Comparison of ENCODE assay signal across 24 mouse cellular contexts in genomic region chr9:108107867-108108266, GRCm38 (mm10). TPM values are rescaled to one million over a fixed set of nuclear protein-coding genes. Genes with fewer than 3 reads are reported as not detected.
DNase-seq lines count a peak whose midpoint lies in the region; ATAC-seq and TF ChIP-seq lines count a peak whose summit lies in the region.
"Had no signal": no experiment of that assay in that cellular context is flagged by ENCODE, and none has a peak within 500 bp of the region (broad histone marks: within the 10 kb centered on the region; RNA-seq: fewer than 3 reads in every experiment).

No protein-coding gene starts in this region.

- no peak overlapping the region for H3K4me3 ChIP-seq in liver, embryonic 11.5 days (ENCODE audit: low read depth, low read length)
- no peak overlapping the region for H3K4me3 ChIP-seq in liver, postnatal 0 days (ENCODE audit: low read depth, low read length)
- H3K4me3 ChIP-seq in bone marrow macrophage, adult 2 months (ENCODE audit: insufficient read depth, low read length), result peak overlapping the region; percentile 90
- H3K4me3 ChIP-seq in forebrain, embryonic 16.5 days (replicated peaks; ENCODE audit: low read length), result no peak overlapping the region
- H3K4me3 ChIP-seq: embryonic facial prominence, embryonic 12.5 days; heart, adult 2 months; heart, embryonic 12.5 days; hindbrain, embryonic 15.5 days had no signal

- no peak for TF ChIP-seq CTCF in liver, postnatal 0 days (IDR thresholded peaks at IDR 0.05; ENCODE audit: low read depth)
- no peak for TF ChIP-seq CTCF in bone marrow macrophage, adult 2 months (IDR thresholded peaks at IDR 0.05; ENCODE audit: low read depth, low read length)

- WGBS in liver, embryonic 11.5 days, result 91% methylated on average over 16 of the region's 16 CpGs
- 83% methylated on average over 16 of the region's 16 CpGs for WGBS in liver, postnatal 0 days (ENCODE audit: insufficient replicate concordance)
- 95% methylated on average over 16 of the region's 16 CpGs for WGBS in forebrain, embryonic 16.5 days

- TF ChIP-seq POLR2A in bone marrow macrophage, adult 2 months (IDR thresholded peaks at IDR 0.05; ENCODE audit: borderline replicate concordance, low read depth, low read length), result no peak

- no peaks in the 10 kb centered on the region for H3K9me3 ChIP-seq in liver, embryonic 11.5 days (ENCODE audit: control insufficient read depth, low read length)
- H3K9me3 ChIP-seq in liver, postnatal 0 days (ENCODE audit: low read length), result no peaks in the 10 kb centered on the region
- no peaks in the 10 kb centered on the region for H3K9me3 ChIP-seq in forebrain, embryonic 16.5 days (ENCODE audit: control insufficient read depth, low read length)
- H3K9me3 ChIP-seq: embryonic facial prominence, embryonic 12.5 days; heart, embryonic 12.5 days; hindbrain, embryonic 15.5 days had no signal

- no peak overlapping the region; the same call in 1 of the 2 replicates for H3K4me2 ChIP-seq in liver, embryonic 11.5 days
- no peak overlapping the region for H3K4me2 ChIP-seq in liver, postnatal 0 days (ENCODE audit: low read depth, low read length)
- no peak overlapping the region for H3K4me2 ChIP-seq in forebrain, embryonic 16.5 days (ENCODE audit: low read length)
- H3K4me2 ChIP-seq: embryonic facial prominence, embryonic 12.5 days; heart, embryonic 12.5 days; hindbrain, embryonic 15.5 days had no signal

- no peak overlapping the region for H3K27ac ChIP-seq in liver, embryonic 11.5 days (ENCODE audit: low read depth, low read length)
- no peak overlapping the region for H3K27ac ChIP-seq in liver, postnatal 0 days (ENCODE audit: low read depth)
- H3K27ac ChIP-seq in bone marrow macrophage, adult 2 months (ENCODE audit: insufficient read depth, low read depth, low read length), result peak overlapping the region; percentile 85
- no peak overlapping the region for H3K27ac ChIP-seq in forebrain, embryonic 16.5 days (ENCODE audit: low read length)
- H3K27ac ChIP-seq: embryonic facial prominence, embryonic 12.5 days; heart, adult 2 months; hindbrain, embryonic 15.5 days had no signal

- peaks cover 20% of the 10 kb centered on the region for H3K27me3 ChIP-seq in liver, embryonic 11.5 days (replicated peaks; ENCODE audit: control insufficient read depth, insufficient read depth, low read length)
- peaks cover 13% of the 10 kb centered on the region; the same call in 1 of the 2 replicates for H3K27me3 ChIP-seq in liver, postnatal 0 days (ENCODE audit: insufficient read depth, low read length)
- H3K27me3 ChIP-seq in forebrain, embryonic 16.5 days (replicated peaks; ENCODE audit: control insufficient read depth, insufficient read depth, low read length), result no peaks in the 10 kb centered on the region
- H3K27me3 ChIP-seq: hindbrain, embryonic 15.5 days had no signal

- peak overlapping the region; percentile 30; the same call in 1 of the 2 replicates for H3K9ac ChIP-seq in liver, embryonic 11.5 days (ENCODE audit: low read depth, low read length)
- no peak overlapping the region for H3K9ac ChIP-seq in liver, postnatal 0 days (replicated peaks)
- H3K9ac ChIP-seq in forebrain, embryonic 16.5 days (replicated peaks; ENCODE audit: low read depth, low read length), result no peak overlapping the region
- H3K9ac ChIP-seq: embryonic facial prominence, embryonic 12.5 days; forebrain, postnatal 0 days; heart, embryonic 12.5 days; hindbrain, embryonic 15.5 days had no signal

- H3K36me3 ChIP-seq in liver, embryonic 11.5 days (ENCODE audit: control insufficient read depth, insufficient read depth, low read length), result no peaks in the 10 kb centered on the region
- H3K36me3 ChIP-seq in liver, postnatal 0 days (replicated peaks; ENCODE audit: insufficient read depth, low read length), result no peaks in the 10 kb centered on the region
- H3K36me3 ChIP-seq in forebrain, embryonic 16.5 days (ENCODE audit: control insufficient read depth, insufficient read depth), result peaks cover 10% of the 10 kb centered on the region
- H3K36me3 ChIP-seq: embryonic facial prominence, embryonic 12.5 days; heart, embryonic 12.5 days had no signal

- ATAC-seq in liver, embryonic 11.5 days (replicated peaks; ENCODE audit: low FRiP score), result no peak
- ATAC-seq in liver, postnatal 0 days, result no peak
- no peak for ATAC-seq in forebrain, embryonic 16.5 days
- ATAC-seq: CD4-positive, CD25-positive, alpha-beta regulatory T cell, adult 4 months; forebrain, postnatal 0 days; intestine, postnatal 0 days had no signal

- DNase-seq in cerebellum, adult 11-12 months, result peak; percentile 50
- DNase-seq in cerebellum, adult 18-20 months, result no peak
- no peak for DNase-seq in liver, embryonic 11.5 days (ENCODE audit: low spot score)
- no peak for DNase-seq in liver, postnatal 0 days
- DNase-seq in layer of hippocampus, adult 18-20 months (ENCODE audit: low spot score in 2 of 2), result no peak
- DNase-seq: adrenal gland, adult 2 months; adrenal gland, postnatal 25 days; B cell, adult 2 months; cerebellum, adult 2 months; cerebellum, postnatal 14 days; embryo, embryonic 11 days; forebrain, postnatal 0 days; gastrocnemius, postnatal 14 days; heart, adult 2 months had no signal

- TF ChIP-seq EP300 in liver, postnatal 0 days (IDR thresholded peaks at IDR 0.05; ENCODE audit: low read depth), result no peak

- H3K4me1 ChIP-seq in liver, embryonic 11.5 days (replicated peaks; ENCODE audit: control insufficient read depth, insufficient read depth, low read length), result peaks cover 32% of the 10 kb centered on the region
- peaks cover 33% of the 10 kb centered on the region for H3K4me1 ChIP-seq in liver, postnatal 0 days (ENCODE audit: insufficient read depth)
- H3K4me1 ChIP-seq in bone marrow macrophage, adult 2 months (ENCODE audit: control insufficient read depth, insufficient read depth, low read length), result peaks cover 39% of the 10 kb centered on the region
- 0 out of 2 replicates have a peak, but pooled peaks cover 3% of the 10 kb centered on the region for H3K4me1 ChIP-seq in forebrain, embryonic 16.5 days (replicated peaks; ENCODE audit: control insufficient read depth, insufficient read depth, low read length)

RNA-seq across cellular contexts. Expression of gene Apeh, which starts 13.5 kb away (rescaled TPM):
- 159 and 167 TPM in 2 replicates for polyA plus RNA-seq in liver, embryonic 11.5 days (2014; fragmentation: Nextera tagmentation; extraction: Ambion mirVana)
- polyA plus RNA-seq in liver, postnatal 0 days (2015; fragmentation: Nextera tagmentation; extraction: Ambion mirVana), result 67.7 and 75.2 TPM in 2 replicates
- polyA plus RNA-seq in bone marrow macrophage, adult 2 months (2012; ENCODE audit: insufficient read depth, insufficient read length, missing spikeins), result 52.2 and 52.7 TPM in 2 replicates
- 41.3 and 46.2 TPM in 2 replicates for polyA plus RNA-seq in forebrain, embryonic 16.5 days (2015; fragmentation: Nextera tagmentation; extraction: Ambion mirVana)
- total RNA-seq in layer of hippocampus, adult 18-20 months (2021), result 10 to 100 TPM; 27.0 to 35.7 TPM

RNA-seq across cellular contexts. Expression of gene Rnf123, which starts 24.7 kb away (rescaled TPM):
- 59.1 and 59.2 TPM in 2 replicates for polyA plus RNA-seq in liver, embryonic 11.5 days (2014; fragmentation: Nextera tagmentation; extraction: Ambion mirVana)
- polyA plus RNA-seq in liver, postnatal 0 days (2015; fragmentation: Nextera tagmentation; extraction: Ambion mirVana), result 45.2 and 50.1 TPM in 2 replicates
- polyA plus RNA-seq in bone marrow macrophage, adult 2 months (2012; ENCODE audit: insufficient read depth, insufficient read length, missing spikeins), result 23.5 and 24.9 TPM in 2 replicates
- polyA plus RNA-seq in forebrain, embryonic 16.5 days (2015; fragmentation: Nextera tagmentation; extraction: Ambion mirVana), result 44.5 and 53.1 TPM in 2 replicates
- total RNA-seq in layer of hippocampus, adult 18-20 months (2021), result 100 to 1,000 TPM in 1 of 2 experiments, 10 to 100 TPM in 1; 87.8 to 104 TPM

RNA-seq across cellular contexts. Expression of gene Mst1, which starts 27.6 kb away (rescaled TPM):
- 9.7 and 12.5 TPM in 2 replicates for polyA plus RNA-seq in liver, embryonic 11.5 days (2014; fragmentation: Nextera tagmentation; extraction: Ambion mirVana)
- 81.4 and 93.0 TPM in 2 replicates for polyA plus RNA-seq in liver, postnatal 0 days (2015; fragmentation: Nextera tagmentation; extraction: Ambion mirVana)
- not detected in 2 replicates for polyA plus RNA-seq in bone marrow macrophage, adult 2 months (2012; ENCODE audit: insufficient read depth, insufficient read length, missing spikeins)
- polyA plus RNA-seq in forebrain, embryonic 16.5 days (2015; fragmentation: Nextera tagmentation; extraction: Ambion mirVana), result not detected in 2 replicates
- total RNA-seq in layer of hippocampus, adult 18-20 months (2021), result not detected
- total RNA-seq: common myeloid progenitor, adult 5-6 weeks; gastrocnemius, adult 18-20 months; gastrocnemius, postnatal 14 days; heart, adult 2 months; heart, postnatal 25 days had no signal
- polyA plus RNA-seq: forebrain, postnatal 0 days had no signal

RNA-seq across cellular contexts. Expression of gene Amigo3, which starts 54.9 kb away (rescaled TPM):
- polyA plus RNA-seq in liver, embryonic 11.5 days (2014; fragmentation: Nextera tagmentation; extraction: Ambion mirVana), result 2.3 TPM in 2 replicates
- 0.59 and 0.86 TPM in 2 replicates for polyA plus RNA-seq in liver, postnatal 0 days (2015; fragmentation: Nextera tagmentation; extraction: Ambion mirVana)
- polyA plus RNA-seq in bone marrow macrophage, adult 2 months (2012; ENCODE audit: insufficient read depth, insufficient read length, missing spikeins), result 0.79 and 1.0 TPM in 2 replicates
- 2.5 and 3.4 TPM in 2 replicates for polyA plus RNA-seq in forebrain, embryonic 16.5 days (2015; fragmentation: Nextera tagmentation; extraction: Ambion mirVana)
- 1 to 10 TPM; 2.3 to 2.5 TPM for total RNA-seq in layer of hippocampus, adult 18-20 months (2021)

RNA-seq across cellular contexts. Expression of gene Gmppb, which starts 58.8 kb away (rescaled TPM):
- 26.5 and 30.0 TPM in 2 replicates for polyA plus RNA-seq in liver, embryonic 11.5 days (2014; fragmentation: Nextera tagmentation; extraction: Ambion mirVana)
- polyA plus RNA-seq in liver, postnatal 0 days (2015; fragmentation: Nextera tagmentation; extraction: Ambion mirVana), result 12.2 and 12.6 TPM in 2 replicates
- polyA plus RNA-seq in bone marrow macrophage, adult 2 months (2012; ENCODE audit: insufficient read depth, insufficient read length, missing spikeins), result 6.7 and 7.1 TPM in 2 replicates
- polyA plus RNA-seq in forebrain, embryonic 16.5 days (2015; fragmentation: Nextera tagmentation; extraction: Ambion mirVana), result 19.6 and 21.2 TPM in 2 replicates
- 10 to 100 TPM; 15.5 to 17.2 TPM for total RNA-seq in layer of hippocampus, adult 18-20 months (2021)
